Mouse (Mus musculus) ES-CJ7 (cell line): ENCODE data around the gene Ddx19b.
"Not testable (repeated sequence)": the region's sequence is repeated elsewhere in the genome, so short reads cannot be mapped to it uniquely, and the experiment has no call there.

Experiments
- DNase-seq: peaks from one replicate; pipeline ENCODE4 v3.0.0; 2011; ENCODE audit warnings: low read depth, low spot score

The Ddx19b gene

GRCm38 (mm10) chr8:111031572-111031971 is at the start of gene Ddx19b:
Gene Ddx19b (minus strand): TSS chr8:111031751.
- peak; percentile 80 for DNase-seq

- peak; percentile 66 for DNase-seq
Measured at GRCm38 (mm10) chr8:111079861-111080271, 48.3 kb upstream of the Ddx19b start.

DNA sequence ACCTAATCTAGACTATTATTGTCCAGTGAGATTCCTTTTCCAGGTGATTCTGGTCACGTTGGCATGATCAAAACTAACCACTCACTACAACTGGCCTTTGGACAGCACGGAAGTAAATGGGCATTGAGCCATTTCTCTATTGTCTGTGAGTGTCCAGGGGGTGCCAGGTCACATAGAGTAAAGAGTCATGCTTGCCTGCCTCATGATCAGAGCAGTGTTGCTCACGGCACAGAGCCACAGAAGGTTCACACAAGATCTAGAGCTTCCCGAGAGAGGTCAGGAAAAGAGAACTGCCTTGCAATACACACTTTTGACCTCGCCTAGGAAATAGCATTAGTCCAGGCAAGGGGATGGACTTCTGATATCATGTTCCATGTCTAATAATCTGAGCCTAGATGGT is 47.9 kb upstream of the Ddx19b start:
- no peak for DNase-seq

DNA sequence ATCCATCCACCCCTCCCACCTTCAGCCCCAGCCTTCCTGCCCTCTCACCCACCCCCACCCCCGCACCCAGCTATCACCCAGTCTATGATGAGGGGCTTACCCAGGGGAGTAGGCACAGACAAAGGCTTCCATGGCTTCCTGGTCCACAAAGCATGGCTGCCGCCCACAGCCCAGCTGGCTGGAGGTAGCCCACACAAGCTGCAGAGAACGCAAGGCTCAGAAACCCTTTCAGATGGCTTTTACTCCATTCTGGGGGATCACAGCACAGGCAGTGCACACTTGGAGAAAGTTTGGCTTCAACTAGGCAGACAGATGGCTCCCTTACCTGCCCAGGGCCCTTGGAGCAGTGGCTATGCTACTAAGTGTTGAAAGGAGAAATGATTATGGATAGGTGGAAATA is 44.4 kb upstream of the Ddx19b start:
- DNase-seq, result no peak

- not testable (repeated sequence) for DNase-seq
Measured at GRCm38 (mm10) chr8:111068660-111069059, 37.1 kb upstream of the Ddx19b start.

- DNase-seq, result peak; percentile 81
Measured at GRCm38 (mm10) chr8:111067439-111067838, 35.9 kb upstream of the Ddx19b start.

DNA sequence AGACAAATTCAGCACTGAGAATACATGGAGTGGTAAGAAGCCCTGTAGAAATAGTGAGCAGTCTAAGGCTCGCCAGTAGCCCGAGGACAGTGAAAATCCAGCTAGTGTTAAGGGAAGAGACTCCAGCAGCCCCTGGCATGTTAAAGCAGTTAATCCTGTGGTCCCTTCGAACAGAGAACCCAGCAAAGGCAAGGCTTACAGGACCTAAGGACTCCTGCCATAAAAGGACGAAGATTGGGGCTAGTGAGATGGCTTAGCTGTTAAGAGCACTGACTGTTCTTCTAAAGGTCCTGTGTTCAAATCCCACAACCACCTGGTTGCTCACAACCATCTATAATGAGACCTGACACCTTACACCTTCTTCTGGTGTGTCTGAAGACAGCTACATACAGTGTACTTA is 34.8 kb upstream of the Ddx19b start:
- no peak for DNase-seq

GRCm38 (mm10) chr8:111062893-111063292 is 31.3 kb upstream of the Ddx19b start:
- DNase-seq, result no peak

GRCm38 (mm10) chr8:111062072-111062757 is 30.7 kb upstream of the Ddx19b start:
- peak; percentile 97 for DNase-seq

DNA sequence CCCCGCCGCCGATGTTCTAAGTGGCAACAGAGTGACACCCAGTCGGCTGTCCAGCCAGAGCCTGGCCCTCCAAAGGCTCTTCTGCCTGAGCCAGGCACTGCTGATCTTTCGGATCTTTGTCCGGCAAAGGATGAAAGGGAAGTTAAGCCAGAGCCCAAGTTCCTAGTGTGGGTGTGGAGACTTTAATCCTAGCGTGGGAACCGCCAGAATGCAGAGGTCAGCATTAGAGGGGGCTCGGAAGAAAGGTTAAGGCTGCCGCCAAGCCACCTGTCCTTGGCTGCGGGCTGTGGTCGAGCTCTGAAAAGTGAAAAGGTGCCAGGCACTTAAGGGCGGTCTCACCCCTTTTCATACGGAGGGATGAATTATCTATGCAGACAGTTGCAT is 30.1 kb upstream of the Ddx19b start:
- peak; percentile 54 for DNase-seq

- no peak for DNase-seq
Measured at GRCm38 (mm10) chr8:111058946-111059572, 27.5 kb upstream of the Ddx19b start.

- DNase-seq, result no peak
Measured at GRCm38 (mm10) chr8:111056691-111057293, 25.2 kb upstream of the Ddx19b start.

GRCm38 (mm10) chr8:111056158-111056663 is 24.7 kb upstream of the Ddx19b start, which contains the start of gene Exosc6:
Gene Exosc6 (plus strand): TSS chr8:111056339.
- DNase-seq, result peak; percentile 97

GRCm38 (mm10) chr8:111055661-111056060 is 24.1 kb upstream of the Ddx19b start:
- DNase-seq, result no peak

GRCm38 (mm10) chr8:111055031-111055634 is 23.6 kb upstream of the Ddx19b start:
- DNase-seq, result no peak

GRCm38 (mm10) chr8:111053827-111054518 is 22.4 kb upstream of the Ddx19b start:
- no peak for DNase-seq

GRCm38 (mm10) chr8:111049106-111049505 is 17.6 kb upstream of the Ddx19b start:
- no peak for DNase-seq

DNA sequence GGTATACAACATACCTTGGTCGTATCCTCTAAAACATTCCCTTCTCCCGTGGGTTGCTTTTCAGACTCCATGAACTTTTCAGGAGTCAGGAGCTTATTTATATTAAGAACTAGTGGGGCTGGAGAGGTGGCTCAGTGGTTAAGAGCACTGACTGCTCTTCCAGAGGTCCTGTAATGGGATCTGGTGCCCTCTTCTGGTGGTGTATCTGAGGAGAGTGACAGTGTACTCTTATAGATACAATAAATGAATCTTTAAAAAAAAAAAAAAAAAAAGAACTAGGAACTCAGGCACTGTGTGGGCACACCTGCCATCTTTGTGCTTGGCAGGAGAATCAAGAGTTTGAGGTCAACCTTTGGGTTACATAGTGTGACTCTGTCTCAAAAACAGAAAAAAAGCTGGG is 17.1 kb upstream of the Ddx19b start:
- peak; percentile 45 for DNase-seq

- peak; percentile 64 for DNase-seq
Measured at GRCm38 (mm10) chr8:111044003-111044734, 12.6 kb upstream of the Ddx19b start.

DNA sequence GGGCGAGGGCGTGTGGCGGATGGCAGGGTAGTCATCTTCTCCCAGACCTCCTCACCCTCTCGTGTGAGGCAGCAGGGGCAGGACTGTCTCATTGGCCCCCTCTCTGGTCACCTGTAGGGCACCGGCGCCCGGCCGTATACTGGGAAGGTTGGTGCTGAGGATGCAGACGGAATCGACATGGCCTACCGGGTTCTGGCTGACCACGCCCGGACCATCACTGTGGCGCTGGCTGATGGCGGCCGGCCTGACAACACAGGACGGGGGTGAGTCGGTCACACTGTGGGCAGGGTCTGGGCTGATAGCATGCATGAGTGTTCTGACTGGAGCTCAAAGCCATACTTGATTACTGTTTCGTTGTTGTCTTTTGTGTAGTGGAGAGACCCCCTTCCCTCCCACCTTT is 11.0 kb upstream of the Ddx19b start:
- DNase-seq, result no peak

- no peak for DNase-seq
Measured at GRCm38 (mm10) chr8:111036591-111036990, 5.0 kb upstream of the Ddx19b start.
